Mouse (Mus musculus) liver, postnatal 0 days (tissue): ENCODE results near the gene Sorl1. TPM values are rescaled to one million over a fixed set of nuclear protein-coding genes. Genes with fewer than 3 reads are reported as not detected.

Experiments
- ATAC-seq: fragments of 200-750 bp; cut with Nextera tagmentation; 2 replicates; pipeline ENCODE4 v1.8.0; 2017; ENCODE audit warnings: mild to moderate bottlenecking, moderate library complexity
- DNase-seq: peaks from one replicate; pipeline ENCODE4 v3.0.0-alpha.2; 2016
- H3K27ac ChIP-seq: fragments of 300-500 bp; sonication (generic); 2 replicates; pipeline ENCODE4 v1.5.1; 2014; ENCODE audit warnings: antibody characterized with exemption, moderate library complexity, mild to moderate bottlenecking, low read depth
- H3K27me3 ChIP-seq: fragments of 300-500 bp; sonication (generic); 2 replicates; pipeline ENCODE4 v1.6.1; 2014; ENCODE audit warnings: low read length, control low read depth, mixed read lengths; ENCODE audit not compliant: insufficient read depth
- H3K36me3 ChIP-seq: fragments of 300-500 bp; sonication (generic); replicated peaks from 2 replicates; pipeline ENCODE4 v1.6.1; 2014; ENCODE audit warnings: mild to moderate bottlenecking, control low read depth, low read length, moderate library complexity, mixed read lengths; ENCODE audit not compliant: insufficient read depth
- H3K4me1 ChIP-seq: fragments of 300-500 bp; sonication (generic); 2 replicates; pipeline ENCODE4 v1.6.1; 2014; ENCODE audit warnings: antibody characterized with exemption, mild to moderate bottlenecking, control low read depth; ENCODE audit not compliant: insufficient read depth
- H3K4me2 ChIP-seq: fragments of 300-500 bp; sonication (generic); 2 replicates; pipeline ENCODE4 v1.6.1; 2014; ENCODE audit warnings: low read depth, mild to moderate bottlenecking, low read length, moderate library complexity, mixed read lengths
- H3K4me3 ChIP-seq: fragments of 300-500 bp; sonication (generic); 2 replicates; pipeline ENCODE4 v1.5.1; 2014; ENCODE audit warnings: low read depth, low read length
- H3K9ac ChIP-seq: fragments of 300-500 bp; sonication (generic); replicated peaks from 2 replicates; pipeline ENCODE4 v1.6.1; 2014; ENCODE audit warnings: mild to moderate bottlenecking, moderate library complexity
- H3K9me3 ChIP-seq: fragments of 300-500 bp; sonication (generic); 2 replicates; pipeline ENCODE4 v1.6.1; 2016; ENCODE audit warnings: mild to moderate bottlenecking, control low read depth, low read length, mixed read lengths
- CTCF ChIP-seq: sonication (generic); IDR thresholded peaks from 2 replicates; pipeline ENCODE4 v1.5.1; 2016; ENCODE audit warnings: antibody characterized with exemption, low read depth
- EP300 ChIP-seq: IDR thresholded peaks from 2 replicates; pipeline ENCODE4 v1.6.1; 2016; ENCODE audit warnings: antibody characterized with exemption, low read depth, mild to moderate bottlenecking
- WGBS: fragments of 180-500 bp; shearing (Covaris S2); extraction: QIAGEN DNeasy Blood & Tissue Kit; methylation state at CpG from one replicate; pipeline ENCODE4 v1.1.7; 2014; ENCODE audit not compliant: insufficient replicate concordance; 5-methylcytosine and 5-hydroxymethylcytosine counted together
- polyA plus RNA-seq: library from polyadenylated mRNA; unstranded; fragments of >200 nt; fragmentation: Nextera tagmentation; extraction: Ambion mirVana; gene quantifications from 2 replicates; pipeline ENCODE4 v1.2.1, GENCODE M21; 2015

Gene Sorl1
- polyA plus RNA-seq, 1 experiment from 2014 or later = 3.0 TPM

DNA sequence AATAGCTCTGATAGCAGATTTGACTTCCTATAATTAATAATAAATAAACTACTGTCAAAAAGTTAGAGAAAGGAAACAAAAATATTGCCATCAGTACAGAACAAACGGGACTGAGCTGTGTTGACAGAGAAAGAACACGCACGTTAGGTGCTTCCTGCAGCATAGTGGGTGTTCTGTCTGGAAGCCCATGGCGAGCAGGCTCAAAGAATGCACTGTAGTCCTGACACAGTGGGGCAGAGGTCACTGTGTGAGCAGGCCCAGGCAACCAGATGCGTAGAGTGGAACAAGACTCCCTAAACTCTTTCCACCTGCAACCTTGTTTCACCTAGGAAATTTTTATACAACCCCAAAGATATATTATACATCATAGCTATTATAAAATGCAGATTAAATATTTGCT, 194.1 kb downstream of the Sorl1 start:
- Histone ChIP-seq H3K9ac (no peak overlapping the region), H3K27ac (no peak overlapping the region), H3K36me3 (no peaks in the 10 kb centered on the region), H3K4me2 (no peak overlapping the region), H3K27me3 (no peaks in the 10 kb centered on the region), H3K4me1 (no peaks in the 10 kb centered on the region), H3K9me3 (no peaks in the 10 kb centered on the region), H3K4me3 (no peak overlapping the region)
- 54% methylated on average over 5 of the region's 5 CpGs for WGBS
- no peak for TF ChIP-seq EP300
- no peak for TF ChIP-seq CTCF
- ATAC-seq (no peak), DNase-seq (no peak)

DNA sequence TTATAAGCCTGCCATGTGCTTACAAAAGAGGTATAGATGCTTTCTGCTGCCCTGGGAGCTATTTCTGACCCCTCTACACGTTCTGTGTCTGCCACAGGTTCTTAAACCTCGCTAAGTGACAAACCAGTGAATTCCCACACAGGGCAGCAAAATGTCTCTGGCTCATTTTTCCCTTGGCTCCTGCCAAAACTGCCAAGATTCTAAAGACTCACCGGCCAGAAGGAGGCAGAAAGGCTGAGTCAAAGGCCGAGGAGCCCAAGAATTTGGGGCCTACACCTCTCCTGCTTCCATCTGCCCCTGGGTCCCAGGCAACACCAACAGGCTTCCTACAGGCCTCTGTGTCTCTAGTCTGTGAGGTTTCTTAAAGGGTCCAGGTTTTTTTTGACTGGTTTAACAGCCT, 198.4 kb downstream of the Sorl1 start:
- no peak for ATAC-seq
- Histone ChIP-seq H3K4me2 (no peak overlapping the region), H3K27ac (no peak overlapping the region), H3K4me1 (no peaks in the 10 kb centered on the region), H3K36me3 (no peaks in the 10 kb centered on the region), H3K9me3 (no peaks in the 10 kb centered on the region), H3K9ac (no peak overlapping the region), H3K27me3 (no peaks in the 10 kb centered on the region), H3K4me3 (no peak overlapping the region)
- TF ChIP-seq EP300 (no peak), CTCF (no peak)
- DNase-seq = no peak
- 58% methylated on average over 4 of the region's 4 CpGs for WGBS

DNA sequence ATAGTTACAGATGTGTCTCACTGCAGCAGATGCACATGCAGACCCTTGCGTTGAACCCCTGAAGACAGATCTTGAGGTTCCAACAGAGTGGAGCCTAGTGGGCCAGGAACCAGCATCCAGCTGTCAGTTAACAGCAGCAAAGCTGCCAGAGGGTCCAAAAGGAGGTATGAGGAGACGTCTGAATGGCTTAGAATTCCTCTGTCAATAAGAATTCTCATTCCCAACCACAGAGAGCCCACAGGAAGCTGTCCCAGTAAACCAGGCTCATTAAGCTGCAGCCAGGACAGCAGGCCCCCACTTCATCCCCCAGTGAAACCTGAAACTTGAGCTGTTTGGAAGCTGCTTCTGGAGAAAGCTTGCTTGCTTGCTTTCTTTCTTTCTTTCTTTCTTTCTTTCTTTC, 200.0 kb downstream of the Sorl1 start:
- WGBS = 51% methylated on average over 2 of the region's 2 CpGs
- Histone ChIP-seq H3K9me3 (no peaks in the 10 kb centered on the region), H3K4me3 (no peak overlapping the region), H3K4me1 (no peaks in the 10 kb centered on the region), H3K9ac (no peak overlapping the region), H3K27me3 (no peaks in the 10 kb centered on the region), H3K4me2 (no peak overlapping the region), H3K27ac (no peak overlapping the region), H3K36me3 (no peaks in the 10 kb centered on the region)
- DNase-seq (no peak), ATAC-seq (no peak)
- TF ChIP-seq EP300 (no peak), CTCF (no peak)

DNA sequence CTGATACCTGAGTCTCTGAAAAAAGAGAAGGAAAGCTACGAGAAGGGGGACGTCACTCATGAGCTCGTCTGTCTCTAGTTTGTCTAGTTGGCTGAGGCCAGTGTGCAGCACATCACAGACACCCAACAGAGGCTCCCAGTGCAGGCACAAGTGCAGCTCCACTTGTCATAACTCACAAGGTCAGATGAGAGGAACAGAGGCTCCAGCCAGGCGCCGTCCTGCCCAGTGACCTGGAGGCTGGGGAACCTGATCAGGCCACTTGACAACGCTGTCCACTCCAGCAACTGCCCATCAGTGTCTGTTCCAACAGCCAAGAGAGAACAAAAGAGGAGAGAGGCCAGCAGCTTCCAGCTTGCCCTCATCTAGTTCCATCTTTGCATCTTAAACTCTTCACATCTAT, 201.7 kb downstream of the Sorl1 start:
- Histone ChIP-seq H3K9ac (no peak overlapping the region), H3K4me1 (no peaks in the 10 kb centered on the region), H3K27ac (no peak overlapping the region), H3K36me3 (no peaks in the 10 kb centered on the region), H3K4me2 (no peak overlapping the region), H3K27me3 (no peaks in the 10 kb centered on the region), H3K9me3 (no peaks in the 10 kb centered on the region), H3K4me3 (no peak overlapping the region)
- no peak for TF ChIP-seq CTCF
- TF ChIP-seq EP300 = no peak
- WGBS = 64% methylated on average over 6 of the region's 6 CpGs
- DNase-seq = no peak
- ATAC-seq = no peak

DNA sequence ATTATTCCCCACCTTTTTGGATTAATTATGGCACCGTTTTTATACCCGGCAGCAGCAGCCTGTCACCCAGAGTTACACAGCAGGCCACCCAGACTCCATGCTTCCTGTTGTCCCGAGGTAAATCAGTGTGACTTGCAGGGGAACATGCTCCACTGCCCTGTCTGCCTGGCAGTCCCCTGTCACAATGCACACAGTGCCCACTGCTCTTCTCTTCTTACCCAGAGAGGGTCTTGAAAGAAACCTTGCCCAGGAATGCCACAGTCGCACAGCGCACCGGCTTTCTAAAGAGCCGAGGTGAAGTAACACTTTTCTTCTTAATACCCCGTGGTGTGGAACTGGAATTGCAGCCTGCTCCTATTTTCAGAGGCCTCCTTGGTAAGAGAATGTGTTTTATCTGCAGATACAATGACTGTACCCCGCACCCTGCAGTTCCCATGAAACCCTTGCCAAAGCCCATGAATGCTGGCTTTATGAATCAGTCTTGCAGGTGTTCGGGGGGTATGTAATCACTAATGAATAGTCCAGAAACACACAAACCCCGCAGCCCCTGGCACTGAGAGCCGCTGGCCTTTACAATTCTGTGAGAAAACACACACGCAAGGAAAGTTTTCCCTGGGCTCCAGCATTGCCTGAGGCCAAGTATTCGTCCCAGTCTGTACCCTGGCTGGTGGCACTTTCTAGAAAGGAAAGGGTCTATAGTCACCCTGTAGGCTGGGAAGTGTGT, 205.3 kb downstream of the Sorl1 start:
- Histone ChIP-seq H3K4me3 (no peak overlapping the region), H3K9me3 (no peaks in the 10 kb centered on the region), H3K27me3 (no peaks in the 10 kb centered on the region), H3K9ac (no peak overlapping the region), H3K27ac (no peak overlapping the region), H3K4me1 (no peaks in the 10 kb centered on the region), H3K4me2 (no peak overlapping the region), H3K36me3 (no peaks in the 10 kb centered on the region)
- no peak for TF ChIP-seq EP300
- TF ChIP-seq CTCF = no peak
- no peak for DNase-seq
- WGBS = 77% methylated on average over 14 of the region's 14 CpGs
- ATAC-seq = no peak

DNA sequence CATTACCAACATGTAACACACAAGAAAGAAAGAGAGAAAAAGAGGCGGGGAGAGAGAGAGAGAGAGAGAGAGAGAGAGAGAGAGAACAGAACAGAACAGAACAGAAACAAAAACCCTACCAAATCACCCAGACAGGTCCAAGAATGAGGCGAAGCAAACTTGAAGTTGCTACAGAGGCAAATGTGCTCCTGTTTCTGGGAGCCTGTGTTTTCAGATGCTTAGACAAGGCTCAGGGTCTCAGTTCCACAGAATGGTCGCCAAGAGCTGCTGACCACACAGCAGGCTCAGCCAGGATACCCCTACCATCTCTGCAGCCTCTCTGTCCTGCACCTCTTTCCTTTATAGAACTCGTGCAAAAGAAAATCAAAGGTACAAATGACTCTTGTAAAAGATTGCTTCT, 205.9 kb downstream of the Sorl1 start:
- Histone ChIP-seq H3K9me3 (no peaks in the 10 kb centered on the region), H3K4me2 (no peak overlapping the region), H3K27ac (no peak overlapping the region), H3K36me3 (no peaks in the 10 kb centered on the region), H3K4me1 (no peaks in the 10 kb centered on the region), H3K27me3 (no peaks in the 10 kb centered on the region), H3K4me3 (no peak overlapping the region), H3K9ac (no peak overlapping the region)
- TF ChIP-seq EP300 = no peak
- no peak for TF ChIP-seq CTCF
- ATAC-seq (no peak), DNase-seq (no peak)
- 67% methylated on average over 4 of the region's 4 CpGs for WGBS
